Mouse (Mus musculus) myocyte (in vitro differentiated cells): ENCODE results near the gene Retnlb. TPM values are rescaled to one million over a fixed set of nuclear protein-coding genes. Genes with fewer than 3 reads are reported as not detected.

Source experiments
- H3K27me3 ChIP-seq: one replicate; pipeline ENCODE4 v1.6.1; 2011; ENCODE audit not compliant: control insufficient read depth, insufficient read depth, insufficient read length
- H3K36me3 ChIP-seq: one replicate; pipeline ENCODE4 v1.6.1; 2011; ENCODE audit not compliant: control insufficient read depth, insufficient read depth
- H3K4me2 ChIP-seq: one replicate; pipeline ENCODE4 v1.6.1; 2011; ENCODE audit warnings: low read depth, control low read depth
- H3K4me3 ChIP-seq: one replicate; pipeline ENCODE4 v1.5.1; 2011; ENCODE audit warnings: mild to moderate bottlenecking, control low read depth, moderate library complexity
- H3K79me2 ChIP-seq: one replicate; pipeline ENCODE4 v1.6.1; 2011; ENCODE audit not compliant: control insufficient read depth, insufficient read depth
- H3ac ChIP-seq: one replicate; pipeline ENCODE4 v1.6.1; 2011; ENCODE audit not compliant: control insufficient read depth, insufficient read length
- CEBPB ChIP-seq: IDR thresholded peaks from 2 replicates; pipeline ENCODE4 v1.6.1; 2011; ENCODE audit warnings: mild to moderate bottlenecking, moderate library complexity; ENCODE audit not compliant: poor library complexity, insufficient read depth, severe bottlenecking
- E2F4 ChIP-seq: IDR thresholded peaks from one replicate; pipeline ENCODE4 v1.6.1; 2011; ENCODE audit warnings: mild to moderate bottlenecking, control low read depth, moderate library complexity; ENCODE audit not compliant: insufficient read depth
- MAX ChIP-seq: IDR thresholded peaks from one replicate; pipeline ENCODE4 v1.6.1; 2011; ENCODE audit warnings: low read depth, mild to moderate bottlenecking, control low read depth
- MYOD1 ChIP-seq, 3 experiments: IDR thresholded peaks; one replicate each; pipeline ENCODE4 v1.6.1; 2011; ENCODE audit warnings: control low read depth in 2 of 3, low read depth in 2 of 3, mild to moderate bottlenecking in 2 of 3, moderate library complexity in 1 of 3; ENCODE audit not compliant: insufficient read length in 2 of 3, control insufficient read depth in 1 of 3
- MYOG ChIP-seq, 3 experiments: IDR thresholded peaks; one replicate each; pipeline ENCODE4 v1.6.1; 2011; ENCODE audit warnings: control low read depth in 2 of 3, low read depth in 2 of 3, mild to moderate bottlenecking in 2 of 3; ENCODE audit not compliant: insufficient read length in 2 of 3, control insufficient read depth in 1 of 3, insufficient read depth in 1 of 3
- POLR2A ChIP-seq: IDR thresholded peaks from one replicate; pipeline ENCODE4 v1.6.1; 2011; ENCODE audit warnings: low read depth, mild to moderate bottlenecking, control low read depth, moderate library complexity; ENCODE audit not compliant: insufficient read length
- POLR2AphosphoS2 ChIP-seq: IDR thresholded peaks from one replicate; pipeline ENCODE4 v1.6.1; 2011; ENCODE audit warnings: low read depth, control low read depth; ENCODE audit not compliant: insufficient read length
- REST ChIP-seq: IDR thresholded peaks from one replicate; pipeline ENCODE4 v1.6.1; 2011; ENCODE audit warnings: mild to moderate bottlenecking, control low read depth, moderate library complexity; ENCODE audit not compliant: insufficient read depth, insufficient read length
- SRF ChIP-seq: IDR thresholded peaks from one replicate; pipeline ENCODE4 v1.6.1; 2011; ENCODE audit warnings: low read depth; ENCODE audit not compliant: control insufficient read depth, insufficient read length
- TCF12 ChIP-seq: IDR thresholded peaks from one replicate; pipeline ENCODE4 v1.6.1; 2011; ENCODE audit warnings: mild to moderate bottlenecking, control low read depth; ENCODE audit not compliant: poor library complexity, insufficient read depth, severe bottlenecking
- TCF3 ChIP-seq: IDR thresholded peaks from one replicate; pipeline ENCODE4 v1.6.1; 2011; ENCODE audit warnings: low read depth, control low read depth; ENCODE audit not compliant: insufficient read length
- USF1 ChIP-seq: IDR thresholded peaks from one replicate; pipeline ENCODE4 v1.6.1; 2011; ENCODE audit warnings: low read depth, mild to moderate bottlenecking, control low read depth, moderate library complexity
- polyA plus RNA-seq: library from polyadenylated mRNA; unstranded; fragments of >200 nt; fragmentation: generic; extraction: Trizol; gene quantifications from one replicate; pipeline ENCODE4 v1.2.1, GENCODE M21; 2012; ENCODE audit warnings: missing spikeins

The Retnlb gene
- polyA plus RNA-seq, 1 experiment = not detected

DNA sequence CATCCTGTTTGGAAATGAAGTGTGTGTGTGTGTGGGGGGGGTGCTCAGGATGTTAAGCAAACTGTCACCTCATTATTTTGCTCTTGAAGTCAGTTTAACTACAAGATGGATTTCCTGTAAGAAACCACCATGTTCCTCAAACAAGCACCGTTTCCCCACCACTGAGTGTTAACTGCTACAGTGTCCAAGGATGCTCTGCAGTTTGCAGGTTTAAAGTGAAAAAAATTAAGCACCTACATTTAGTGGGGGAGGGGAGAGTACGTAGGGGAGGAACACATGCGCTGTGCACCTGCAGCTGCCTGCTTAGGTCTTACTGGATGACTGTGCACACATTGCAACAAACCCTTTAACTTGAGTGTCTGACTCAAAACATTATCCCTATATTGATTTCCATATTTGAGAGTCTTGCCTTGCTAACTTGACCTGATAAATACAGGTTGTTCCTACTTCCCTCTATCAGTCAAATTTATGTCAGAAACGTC lies 27.9 kb upstream of the Retnlb start:
- no peak overlapping the region for H3K4me2 ChIP-seq
- no peaks in the 10 kb centered on the region for H3K36me3 ChIP-seq
- no peak overlapping the region for H3ac ChIP-seq
- H3K4me3 ChIP-seq = no peak overlapping the region
- no peaks in the 10 kb centered on the region for H3K79me2 ChIP-seq
- TF ChIP-seq E2F4 (no peak), TCF12 (no peak), MAX (no peak), MYOD1 (IDR thresholded peaks at IDR 0.05; ENCODE audit: control insufficient read depth in 1 of 3, insufficient read length in 2 of 3, low read depth in 2 of 3) (no peak), POLR2A (no peak)
- H3K27me3 ChIP-seq = no peaks in the 10 kb centered on the region

DNA sequence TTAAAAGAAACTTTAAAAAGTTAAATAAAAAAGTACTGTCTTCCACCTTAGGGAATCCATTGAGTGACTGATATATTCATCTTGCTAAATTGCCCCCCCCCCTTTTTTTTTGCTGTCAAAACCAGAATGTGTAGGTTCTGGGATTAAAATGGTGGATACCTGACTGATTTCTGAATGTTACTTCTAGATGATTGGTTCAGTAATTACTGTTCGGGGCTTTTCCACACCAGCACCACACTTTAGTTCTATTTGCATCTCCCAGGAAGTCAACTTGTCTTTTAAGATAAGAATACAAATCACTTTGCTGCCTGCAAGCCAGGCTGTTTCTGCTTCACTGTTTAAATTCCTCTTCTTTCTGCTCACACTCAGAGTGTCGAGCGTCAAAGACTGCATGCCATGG lies 18.4 kb upstream of the Retnlb start:
- Histone ChIP-seq H3K36me3 (no peaks in the 10 kb centered on the region), H3ac (no peak overlapping the region), H3K4me2 (no peak overlapping the region), H3K79me2 (no peaks in the 10 kb centered on the region), H3K27me3 (no peaks in the 10 kb centered on the region), H3K4me3 (no peak overlapping the region)
- no peak for TF ChIP-seq MAX
- TF ChIP-seq MYOG (IDR thresholded peaks at IDR 0.05; ENCODE audit: control insufficient read depth in 1 of 3, insufficient read depth in 1 of 3, insufficient read length in 2 of 3, low read depth in 2 of 3) = no peak
- no peak for TF ChIP-seq SRF

DNA sequence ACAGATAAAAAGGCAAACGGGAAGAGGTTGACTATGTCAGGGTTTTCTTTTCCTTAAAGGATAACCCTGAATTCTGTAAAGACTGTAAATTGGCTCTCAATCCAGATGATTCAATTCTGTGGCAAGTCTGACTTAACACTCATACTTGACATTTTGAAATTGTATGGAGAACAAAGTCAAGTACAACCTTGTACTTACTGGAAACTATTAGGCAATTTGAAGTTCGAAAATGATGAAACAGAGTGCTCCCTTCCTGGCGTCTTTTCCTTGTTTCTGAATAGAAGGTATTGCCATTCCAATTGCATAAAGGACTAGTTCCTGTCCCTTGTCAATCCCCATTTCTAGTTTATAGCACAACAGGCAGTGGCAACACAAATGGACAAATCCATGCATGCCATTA lies 17.2 kb upstream of the Retnlb start:
- H3K27me3 ChIP-seq = no peaks in the 10 kb centered on the region
- no peak for TF ChIP-seq MAX
- TF ChIP-seq TCF3 = no peak
- no peak for TF ChIP-seq POLR2A
- no peak for TF ChIP-seq SRF
- TF ChIP-seq TCF12 = no peak
- no peak for TF ChIP-seq POLR2AphosphoS2
- TF ChIP-seq REST = no peak
- TF ChIP-seq CEBPB = no peak
- TF ChIP-seq MYOD1 (IDR thresholded peaks at IDR 0.05; ENCODE audit: control insufficient read depth in 1 of 3, insufficient read length in 2 of 3, low read depth in 2 of 3) = no peak
- TF ChIP-seq MYOG (IDR thresholded peaks at IDR 0.05; ENCODE audit: control insufficient read depth in 1 of 3, insufficient read depth in 1 of 3, insufficient read length in 2 of 3, low read depth in 2 of 3) = no peak
- TF ChIP-seq USF1 = no peak
- no peak for TF ChIP-seq E2F4
- H3ac ChIP-seq = no peak overlapping the region
- no peaks in the 10 kb centered on the region for H3K36me3 ChIP-seq
- no peaks in the 10 kb centered on the region for H3K79me2 ChIP-seq
- H3K4me2 ChIP-seq = no peak overlapping the region
- H3K4me3 ChIP-seq = no peak overlapping the region

DNA sequence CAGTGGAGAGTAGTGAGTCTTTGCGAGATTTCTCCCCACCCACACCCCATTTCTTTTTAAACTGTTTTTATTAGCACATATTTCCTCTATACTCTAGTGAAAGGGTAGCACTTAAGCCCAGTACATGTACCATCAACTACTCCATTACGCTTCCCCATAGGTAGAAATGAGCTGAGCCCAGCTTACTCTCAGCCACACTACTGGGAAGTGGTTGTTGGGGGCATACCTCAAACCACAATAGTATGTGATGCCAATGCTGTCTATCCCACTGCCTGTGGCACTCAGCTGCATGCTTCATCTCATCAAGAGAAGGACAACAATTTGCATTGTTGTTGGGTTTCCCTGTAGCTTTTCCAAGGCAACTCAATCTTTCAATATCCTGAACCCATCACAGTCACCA lies 15.8 kb upstream of the Retnlb start:
- Histone ChIP-seq H3K36me3 (no peaks in the 10 kb centered on the region), H3K27me3 (no peaks in the 10 kb centered on the region), H3K4me3 (no peak overlapping the region), H3ac (no peak overlapping the region), H3K79me2 (no peaks in the 10 kb centered on the region), H3K4me2 (no peak overlapping the region)
- TF ChIP-seq MAX = no peak
- no peak for TF ChIP-seq POLR2A
- TF ChIP-seq POLR2AphosphoS2 = no peak
- no peak for TF ChIP-seq CEBPB
- no peak for TF ChIP-seq E2F4
- TF ChIP-seq TCF3 = no peak
- no peak for TF ChIP-seq SRF

DNA sequence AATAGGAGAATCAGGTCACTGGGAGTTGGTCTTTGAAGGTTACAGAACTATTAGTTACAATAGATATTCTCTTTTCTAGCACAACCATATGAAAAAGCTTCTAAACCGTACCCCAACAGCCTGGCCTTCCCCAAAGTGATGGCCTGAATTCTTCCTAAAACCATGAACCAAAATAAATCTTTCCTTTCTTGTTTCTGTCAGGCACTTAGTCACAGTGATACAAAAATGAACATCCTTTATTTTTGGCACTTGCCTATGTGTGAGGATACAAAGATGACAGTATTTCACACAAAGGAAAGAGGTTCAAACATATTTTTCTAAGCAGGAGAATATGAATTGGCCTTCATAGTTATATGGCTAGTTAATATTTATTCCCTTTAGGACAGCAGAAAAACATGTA lies 11.2 kb upstream of the Retnlb start:
- no peaks in the 10 kb centered on the region for H3K36me3 ChIP-seq
- TF ChIP-seq CEBPB = no peak
- no peak for TF ChIP-seq REST
- no peak overlapping the region for H3K4me3 ChIP-seq
- no peak overlapping the region for H3ac ChIP-seq
- no peaks in the 10 kb centered on the region for H3K79me2 ChIP-seq
- no peak overlapping the region for H3K4me2 ChIP-seq
- H3K27me3 ChIP-seq = no peaks in the 10 kb centered on the region

DNA sequence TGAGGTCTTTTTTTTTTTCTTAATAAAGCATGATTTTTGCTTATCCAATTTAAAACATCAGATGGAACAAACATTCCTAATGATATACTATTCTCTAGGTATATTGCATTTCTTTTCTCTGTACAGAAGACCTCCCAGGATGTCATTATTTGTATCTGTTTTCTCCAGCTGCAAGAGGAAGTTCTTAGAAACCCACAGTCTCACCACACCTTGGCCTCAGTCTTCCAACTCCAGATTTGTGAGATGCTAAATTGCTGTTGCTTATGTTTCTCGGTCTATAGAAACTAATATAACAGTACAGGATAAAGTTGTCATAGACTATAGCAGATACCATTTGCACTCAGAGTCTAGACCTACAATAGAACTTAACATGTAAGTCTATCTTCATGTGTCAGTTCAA lies 10.1 kb upstream of the Retnlb start:
- Histone ChIP-seq H3K27me3 (no peaks in the 10 kb centered on the region), H3K4me2 (no peak overlapping the region), H3K36me3 (no peaks in the 10 kb centered on the region), H3K4me3 (no peak overlapping the region), H3K79me2 (no peaks in the 10 kb centered on the region), H3ac (no peak overlapping the region)
- TF ChIP-seq POLR2A = no peak
- no peak for TF ChIP-seq MAX
- TF ChIP-seq USF1 = no peak
- TF ChIP-seq TCF3 = no peak
- no peak for TF ChIP-seq MYOD1 (IDR thresholded peaks at IDR 0.05; ENCODE audit: control insufficient read depth in 1 of 3, insufficient read length in 2 of 3, low read depth in 2 of 3)
- TF ChIP-seq MYOG (IDR thresholded peaks at IDR 0.05; ENCODE audit: control insufficient read depth in 1 of 3, insufficient read depth in 1 of 3, insufficient read length in 2 of 3, low read depth in 2 of 3) = no peak
- no peak for TF ChIP-seq TCF12
- no peak for TF ChIP-seq E2F4
- no peak for TF ChIP-seq CEBPB
- TF ChIP-seq SRF = no peak
- TF ChIP-seq POLR2AphosphoS2 = no peak
- no peak for TF ChIP-seq REST
